Mouse (Mus musculus) retina, adult 2 months (tissue): Measurements from ENCODE around the gene 2010003K11Rik.

Source experiments
- DNase-seq: peaks from one replicate; pipeline ENCODE4 v3.0.0-alpha.2; 2012; ENCODE audit warnings: low read depth, low spot score

2010003K11Rik gene

GRCm38 (mm10) chr19:4497263-4497973 lies 965 bp downstream of the 2010003K11Rik start:
- no peak for DNase-seq

GRCm38 (mm10) chr19:4496535-4497262 lies 1.7 kb downstream of the 2010003K11Rik start:
- no peak for DNase-seq

GRCm38 (mm10) chr19:4495814-4496213 lies 2.6 kb downstream of the 2010003K11Rik start:
- DNase-seq, result no peak

GRCm38 (mm10) chr19:4494707-4495106 lies 3.7 kb downstream of the 2010003K11Rik start:
- DNase-seq, result no peak

GRCm38 (mm10) chr19:4492526-4493296 lies 5.7 kb downstream of the 2010003K11Rik start:
- DNase-seq, result no peak

- DNase-seq, result no peak
These were observed 7.2 kb downstream of the 2010003K11Rik start for GRCm38 (mm10) chr19:4491080-4491695.

- no peak for DNase-seq
These were observed 10.5 kb downstream of the 2010003K11Rik start for GRCm38 (mm10) chr19:4487877-4488276.

GRCm38 (mm10) chr19:4485006-4485405 lies 13.4 kb downstream of the 2010003K11Rik start:
- no peak for DNase-seq

- no peak for DNase-seq
These were observed 16.1 kb downstream of the 2010003K11Rik start for GRCm38 (mm10) chr19:4482111-4482859.

GRCm38 (mm10) chr19:4481326-4481725 lies 17.1 kb downstream of the 2010003K11Rik start:
- no peak for DNase-seq

GRCm38 (mm10) chr19:4480041-4480440 lies 18.3 kb downstream of the 2010003K11Rik start:
- no peak for DNase-seq

- no peak for DNase-seq
These were observed 20.2 kb downstream of the 2010003K11Rik start for GRCm38 (mm10) chr19:4478190-4478516.

GRCm38 (mm10) chr19:4477345-4478189 lies 20.8 kb downstream of the 2010003K11Rik start, which contains the start of gene Syt12:
Gene Syt12, minus strand, starts transcription at chr19:4477447.
- no peak for DNase-seq

GRCm38 (mm10) chr19:4476601-4477257 lies 21.7 kb downstream of the 2010003K11Rik start:
- no peak for DNase-seq

- DNase-seq, result no peak
These were observed 23.0 kb downstream of the 2010003K11Rik start for GRCm38 (mm10) chr19:4475224-4475925.

- no peak for DNase-seq
These were observed 23.6 kb downstream of the 2010003K11Rik start for GRCm38 (mm10) chr19:4474739-4475138.

- DNase-seq, result no peak
These were observed 24.8 kb downstream of the 2010003K11Rik start for GRCm38 (mm10) chr19:4473549-4473948.

- no peak for DNase-seq
These were observed 30.0 kb downstream of the 2010003K11Rik start for GRCm38 (mm10) chr19:4468363-4468762.

- DNase-seq, result no peak
These were observed 33.7 kb downstream of the 2010003K11Rik start for GRCm38 (mm10) chr19:4464666-4465065.
